Mouse (Mus musculus) erythroblast, embryonic 14.5 days (primary cell): ENCODE results near the gene Litaf. TPM values are rescaled to one million over a fixed set of nuclear protein-coding genes. Genes with fewer than 3 reads are reported as not detected.
A peak's percentile ranks its signal among the peaks of the same experiment; 100 is the strongest.

Source experiments
- H3K27me3 ChIP-seq: 2 replicates; pipeline ENCODE4 v1.6.1; 2012; ENCODE audit warnings: inconsistent platforms; ENCODE audit not compliant: control insufficient read depth
- H3K36me3 ChIP-seq: 2 replicates; pipeline ENCODE4 v1.6.1; 2012; ENCODE audit warnings: mild to moderate bottlenecking, inconsistent platforms; ENCODE audit not compliant: control insufficient read depth
- H3K4me1 ChIP-seq: 2 replicates; pipeline ENCODE4 v1.6.1; 2012; ENCODE audit warnings: inconsistent platforms; ENCODE audit not compliant: control insufficient read depth
- H3K4me3 ChIP-seq: replicated peaks from 2 replicates; pipeline ENCODE3; 2012; ENCODE audit warnings: moderate library complexity, mild to moderate bottlenecking, inconsistent platforms
- H3K9me3 ChIP-seq: 2 replicates; pipeline ENCODE4 v1.6.1; 2012; ENCODE audit warnings: low read length, inconsistent platforms, mixed read lengths; ENCODE audit not compliant: control insufficient read depth
- GATA1 ChIP-seq: IDR thresholded peaks from 2 replicates; pipeline ENCODE4 v1.6.1; 2012; ENCODE audit warnings: low read length, inconsistent platforms, mixed read lengths
- TAL1 ChIP-seq: IDR thresholded peaks from 3 replicates; pipeline ENCODE4 v1.6.1; 2012; ENCODE audit warnings: low read length, inconsistent platforms, mixed read lengths
- polyA plus RNA-seq: library from polyadenylated mRNA; stranded (reverse); fragments of >175 nt; gene quantifications from 2 replicates; pipeline ENCODE4 v1.2.3, GENCODE M21; 2012

Gene Litaf
- polyA plus RNA-seq, result 1.1 and 2.0 TPM in 2 replicates

- peaks cover 14% of the 10 kb centered on the region for H3K4me1 ChIP-seq
- H3K27me3 ChIP-seq, result peaks cover 55% of the 10 kb centered on the region
- no peaks in the 10 kb centered on the region for H3K36me3 ChIP-seq
These were observed at the start of gene Litaf for GRCm38 (mm10) chr16:11066029-11066832. Gene Litaf, minus strand, starts transcription at chr16:11066157.

GRCm38 (mm10) chr16:11109198-11109740 lies 43.3 kb upstream of the Litaf start:
- TF ChIP-seq TAL1 (no peak), GATA1 (no peak)
- Histone ChIP-seq H3K9me3 (no peaks in the 10 kb centered on the region), H3K27me3 (no peaks in the 10 kb centered on the region), H3K4me3 (no peak overlapping the region), H3K36me3 (peaks cover 32% of the 10 kb centered on the region), H3K4me1 (no peaks in the 10 kb centered on the region)

More at GRCm38 (mm10) chr16:11066029-11066832, at the start of gene Litaf:
- Histone ChIP-seq H3K9me3 (no peaks in the 10 kb centered on the region; the same call in 1 of the 2 replicates), H3K4me3 (peak within 1 kb of the TSS; percentile 59)
- TF ChIP-seq TAL1 (no peak), GATA1 (no peak)

GRCm38 (mm10) chr16:11104905-11105304 lies 38.9 kb upstream of the Litaf start:
- peaks cover 40% of the 10 kb centered on the region for H3K36me3 ChIP-seq
- H3K4me3 ChIP-seq, result no peak overlapping the region
- TF ChIP-seq GATA1 (no peak), TAL1 (no peak)
- no peaks in the 10 kb centered on the region for H3K27me3 ChIP-seq
- H3K9me3 ChIP-seq, result no peaks in the 10 kb centered on the region
- no peaks in the 10 kb centered on the region for H3K4me1 ChIP-seq

GRCm38 (mm10) chr16:11097301-11097700 lies 31.3 kb upstream of the Litaf start:
- TF ChIP-seq GATA1 (no peak), TAL1 (no peak)
- Histone ChIP-seq H3K27me3 (no peaks in the 10 kb centered on the region), H3K36me3 (peaks cover 47% of the 10 kb centered on the region), H3K4me3 (no peak overlapping the region), H3K4me1 (peaks cover 7% of the 10 kb centered on the region), H3K9me3 (no peaks in the 10 kb centered on the region)

- H3K4me1 ChIP-seq, result peaks cover 7% of the 10 kb centered on the region
- H3K27me3 ChIP-seq, result no peaks in the 10 kb centered on the region
- H3K36me3 ChIP-seq, result peaks cover 67% of the 10 kb centered on the region
- H3K4me3 ChIP-seq, result no peak overlapping the region
- H3K9me3 ChIP-seq, result no peaks in the 10 kb centered on the region
- no peak for TF ChIP-seq GATA1
- no peak for TF ChIP-seq TAL1
These were observed 27.9 kb upstream of the Litaf start for GRCm38 (mm10) chr16:11093717-11094386.

GRCm38 (mm10) chr16:11092523-11092922 lies 26.6 kb upstream of the Litaf start:
- Histone ChIP-seq H3K36me3 (peaks cover 77% of the 10 kb centered on the region), H3K4me3 (no peak overlapping the region), H3K27me3 (no peaks in the 10 kb centered on the region), H3K4me1 (peaks cover 7% of the 10 kb centered on the region), H3K9me3 (no peaks in the 10 kb centered on the region)
- no peak for TF ChIP-seq GATA1

- Histone ChIP-seq H3K27me3 (no peaks in the 10 kb centered on the region), H3K4me3 (no peak overlapping the region), H3K36me3 (peaks cover 79% of the 10 kb centered on the region), H3K4me1 (peaks cover 7% of the 10 kb centered on the region), H3K9me3 (no peaks in the 10 kb centered on the region)
- TF ChIP-seq TAL1, result no peak
- no peak for TF ChIP-seq GATA1
These were observed 26.1 kb upstream of the Litaf start for GRCm38 (mm10) chr16:11092061-11092460.

- Histone ChIP-seq H3K4me3 (no peak overlapping the region), H3K9me3 (no peaks in the 10 kb centered on the region), H3K36me3 (peaks cover 87% of the 10 kb centered on the region), H3K4me1 (peaks cover 7% of the 10 kb centered on the region), H3K27me3 (no peaks in the 10 kb centered on the region)
- TF ChIP-seq GATA1 (no peak), TAL1 (no peak)
These were observed 25.0 kb upstream of the Litaf start for GRCm38 (mm10) chr16:11090836-11091570.
